Comparison of ENCODE assay signal across 8 mouse cellular contexts in genomic region chr2:153445137-153446016, GRCm38 (mm10). TPM values are rescaled to one million over a fixed set of nuclear protein-coding genes. Genes with fewer than 3 reads are reported as not detected.
DNase-seq lines count a peak whose midpoint lies in the region; ATAC-seq and TF ChIP-seq lines count a peak whose summit lies in the region.

No protein-coding gene starts in this region.

- H3K9ac ChIP-seq in ES-Bruce4 (ENCODE audit: low read depth, poor library complexity, severe bottlenecking) = peak overlapping the region; percentile 65
- peak overlapping the region; percentile 48 for H3K9ac ChIP-seq in embryonic facial prominence, embryonic 15.5 days
- H3K9ac ChIP-seq in hindbrain, postnatal 0 days (replicated peaks; ENCODE audit: low read length) = peak overlapping the region; percentile 70

- H3K36me3 ChIP-seq in ES-Bruce4 (ENCODE audit: control insufficient read depth, insufficient read depth, low read length, poor library complexity, severe bottlenecking) = no peaks in the 10 kb centered on the region
- no peaks in the 10 kb centered on the region for H3K36me3 ChIP-seq in embryonic facial prominence, embryonic 15.5 days
- no peaks in the 10 kb centered on the region for H3K36me3 ChIP-seq in hindbrain, postnatal 0 days (ENCODE audit: insufficient read depth, low read length)

- H3K4me2 ChIP-seq in embryonic facial prominence, embryonic 15.5 days (replicated peaks) = peak overlapping the region; percentile 98
- peak overlapping the region; percentile 99 for H3K4me2 ChIP-seq in hindbrain, postnatal 0 days (ENCODE audit: low read depth, low read length)

- H3K4me1 ChIP-seq in ES-Bruce4 (ENCODE audit: control insufficient read depth, insufficient read depth, low read length) = peaks cover 9% of the 10 kb centered on the region
- H3K4me1 ChIP-seq in embryonic facial prominence, embryonic 15.5 days = peaks cover 48% of the 10 kb centered on the region
- peaks cover 21% of the 10 kb centered on the region for H3K4me1 ChIP-seq in hindbrain, postnatal 0 days (ENCODE audit: insufficient read depth, low read length)

- DNase-seq in frontal cortex, postnatal 36 days (ENCODE audit: low spot score in 2 of 2) = no peak
- peak; percentile 49 for DNase-seq in hindbrain, postnatal 0 days (ENCODE audit: low spot score)
- peak; percentile 46 for DNase-seq in lung, postnatal 10 days
- peak; percentile 42 for DNase-seq in right cerebral cortex, postnatal 4 days
- DNase-seq in c-Kit-positive CD71-positive TER-119-positive erythroid progenitor cells, embryonic 14.5 days (ENCODE audit: low spot score) = no peak

- WGBS in embryonic facial prominence, embryonic 15.5 days = under 1% methylated on average over 59 of the region's 59 CpGs
- WGBS in hindbrain, postnatal 0 days = under 1% methylated on average over 56 of the region's 59 CpGs

- TF ChIP-seq CTCF in ES-Bruce4 (IDR thresholded peaks at IDR 0.05; ENCODE audit: low read depth, low read length) = no peak
- TF ChIP-seq CTCF in hindbrain, postnatal 0 days (IDR thresholded peaks at IDR 0.05; ENCODE audit: low read depth) = no peak

- TF ChIP-seq POLR2A in ES-Bruce4 (IDR thresholded peaks at IDR 0.05; ENCODE audit: insufficient read depth, low read length) = no peak

- H3K27ac ChIP-seq in ES-Bruce4 (ENCODE audit: insufficient read depth, low read length) = no peak overlapping the region
- peak overlapping the region; percentile 94 for H3K27ac ChIP-seq in embryonic facial prominence, embryonic 15.5 days (replicated peaks)
- H3K27ac ChIP-seq in hindbrain, postnatal 0 days = peak overlapping the region; percentile 77

- ATAC-seq in frontal cortex, adult (ENCODE audit: low TSS enrichment) = peak; percentile 16
- peak; percentile 35 for ATAC-seq in embryonic facial prominence, embryonic 15.5 days (ENCODE audit: insufficient number of reproducible peaks, low FRiP score, low TSS enrichment, low read depth)
- ATAC-seq in hindbrain, postnatal 0 days = peak; percentile 54

- no peaks in the 10 kb centered on the region for H3K9me3 ChIP-seq in ES-Bruce4 (replicated peaks; ENCODE audit: control insufficient read depth, insufficient read depth, low read length, poor library complexity, severe bottlenecking)
- H3K9me3 ChIP-seq in embryonic facial prominence, embryonic 15.5 days (replicated peaks) = no peaks in the 10 kb centered on the region
- no peaks in the 10 kb centered on the region for H3K9me3 ChIP-seq in hindbrain, postnatal 0 days (ENCODE audit: low read length)

- no peak for TF ChIP-seq EP300 in ES-Bruce4 (IDR thresholded peaks at IDR 0.05; ENCODE audit: insufficient read depth, low read depth, low read length)

- peak overlapping the region; percentile 65 for H3K4me3 ChIP-seq in ES-Bruce4 (ENCODE audit: low read depth, low read length)
- H3K4me3 ChIP-seq in embryonic facial prominence, embryonic 15.5 days (replicated peaks) = peak overlapping the region; percentile 91
- H3K4me3 ChIP-seq in hindbrain, postnatal 0 days (ENCODE audit: low read length) = peak overlapping the region; percentile 63

- H3K27me3 ChIP-seq in ES-Bruce4 (ENCODE audit: control insufficient read depth, insufficient read depth, low read length, poor library complexity, severe bottlenecking) = no peaks in the 10 kb centered on the region
- H3K27me3 ChIP-seq in embryonic facial prominence, embryonic 15.5 days = no peaks in the 10 kb centered on the region
- no peaks in the 10 kb centered on the region for H3K27me3 ChIP-seq in hindbrain, postnatal 0 days (ENCODE audit: insufficient read depth, low read length)

RNA-seq across cellular contexts. Expression of gene 4930404H24Rik, which starts 47.2 kb away (rescaled TPM):
- not detected in 2 replicates for polyA plus RNA-seq in ES-Bruce4 (2011; ENCODE audit: insufficient read depth, insufficient read length, low read depth, missing spikeins)
- polyA plus RNA-seq in embryonic facial prominence, embryonic 15.5 days (2015; fragmentation: Nextera tagmentation; extraction: Ambion mirVana) = not detected in 2 replicates
- not detected in 2 replicates for total RNA-seq in hindbrain, postnatal 0 days (2014; rRNA removed)
- not detected in 2 replicates for polyA plus RNA-seq in hindbrain, postnatal 0 days (2015; fragmentation: Nextera tagmentation; extraction: Ambion mirVana)

Comparison
In these comparisons a context has a peak if more than half of its experiments do, and no peak if none do; other contexts are left out.
1. DNase-seq: peak in hindbrain, postnatal 0 days (single experiment), lung, postnatal 10 days (single experiment) and right cerebral cortex, postnatal 4 days (single experiment); none in frontal cortex, postnatal 36 days (0 of 2) and c-Kit-positive CD71-positive TER-119-positive erythroid progenitor cells, embryonic 14.5 days (single experiment).
2. Peak in every context shown above with its lines, with median percentiles within 50 percentile points of each other: ATAC-seq, H3K4me3 ChIP-seq and H3K9ac ChIP-seq.